Mouse (Mus musculus) B cell, adult 2 months (primary cell): ENCODE data around the gene Poc1b.
A peak's percentile ranks its signal among the peaks of the same experiment; 100 is the strongest.

Experiments
- DNase-seq, 2 experiments: peaks; one replicate each; pipeline ENCODE4 v3.0.0; 2022

Gene Poc1b

DNA sequence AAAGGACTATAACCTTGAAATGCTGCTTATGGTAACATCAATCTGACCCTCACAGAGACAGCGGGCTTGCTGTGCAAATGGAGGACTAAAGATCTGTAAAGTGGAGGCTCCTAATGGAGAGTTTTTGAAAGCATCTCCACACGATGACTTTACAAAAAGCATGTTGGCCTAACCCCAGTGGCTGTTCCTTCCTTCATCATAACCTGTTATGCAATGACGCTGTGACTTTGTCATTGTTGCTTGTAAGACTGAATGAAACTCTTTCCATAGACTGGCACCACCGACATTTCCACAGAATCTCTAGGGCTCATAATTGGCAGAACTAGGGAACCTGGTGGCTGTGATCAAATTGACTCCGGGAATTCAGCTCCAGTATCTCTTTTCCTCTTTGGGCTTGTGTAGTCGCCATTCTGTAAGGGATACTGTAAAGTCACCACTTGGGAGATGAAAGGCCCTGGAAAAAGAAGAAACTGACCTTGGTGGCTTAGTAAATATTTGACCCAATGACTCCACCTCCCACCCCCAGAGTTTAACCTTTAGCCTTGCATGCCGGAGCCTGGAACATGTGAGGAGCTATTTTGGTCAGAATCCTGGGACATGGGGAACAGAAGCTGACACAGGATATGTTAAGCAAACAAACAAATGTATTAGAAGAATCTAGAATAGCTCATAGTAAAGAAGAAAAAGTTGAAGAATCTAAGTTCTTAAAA is 125.8 kb downstream of the Poc1b start:
- DNase-seq: no peak

DNA sequence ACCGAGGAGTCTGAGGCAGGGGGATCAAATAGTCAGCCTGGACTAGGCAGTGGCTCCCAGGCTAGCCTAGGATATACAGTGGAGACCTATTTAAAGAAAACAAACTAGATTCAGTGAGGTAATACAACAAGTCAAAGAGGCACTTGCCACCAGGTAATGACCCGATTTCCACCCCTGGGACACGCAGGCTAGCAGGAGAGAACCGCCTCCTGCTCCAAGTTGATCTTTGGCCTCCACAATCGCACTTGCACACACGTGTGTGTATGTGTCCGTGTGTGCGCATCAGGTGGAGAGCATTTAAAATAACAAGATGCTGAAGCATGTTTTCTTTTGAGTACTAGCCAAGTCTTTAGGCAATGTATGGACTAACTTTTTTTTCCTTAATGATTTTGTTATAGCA is 127.5 kb downstream of the Poc1b start:
- no peak for DNase-seq

DNA sequence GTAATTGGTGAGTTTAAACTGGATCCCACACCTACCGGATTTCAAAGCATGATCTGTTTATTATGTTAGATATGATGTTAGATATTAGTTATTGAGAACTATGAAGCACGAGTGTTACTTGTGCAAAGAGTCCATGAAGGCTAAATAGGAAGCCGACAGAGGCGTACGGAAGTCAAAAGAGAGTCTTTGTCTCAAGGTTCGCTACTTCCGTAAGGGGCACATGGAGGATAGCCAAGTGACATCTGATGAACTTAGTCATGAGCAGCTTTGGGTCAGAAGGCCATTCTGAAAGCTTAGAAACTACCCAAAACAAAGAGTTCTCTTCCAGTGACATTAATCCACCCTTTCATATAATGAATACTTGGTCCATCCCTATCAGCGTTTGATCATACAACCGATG is 128.2 kb downstream of the Poc1b start:
- DNase-seq: no peak

DNA sequence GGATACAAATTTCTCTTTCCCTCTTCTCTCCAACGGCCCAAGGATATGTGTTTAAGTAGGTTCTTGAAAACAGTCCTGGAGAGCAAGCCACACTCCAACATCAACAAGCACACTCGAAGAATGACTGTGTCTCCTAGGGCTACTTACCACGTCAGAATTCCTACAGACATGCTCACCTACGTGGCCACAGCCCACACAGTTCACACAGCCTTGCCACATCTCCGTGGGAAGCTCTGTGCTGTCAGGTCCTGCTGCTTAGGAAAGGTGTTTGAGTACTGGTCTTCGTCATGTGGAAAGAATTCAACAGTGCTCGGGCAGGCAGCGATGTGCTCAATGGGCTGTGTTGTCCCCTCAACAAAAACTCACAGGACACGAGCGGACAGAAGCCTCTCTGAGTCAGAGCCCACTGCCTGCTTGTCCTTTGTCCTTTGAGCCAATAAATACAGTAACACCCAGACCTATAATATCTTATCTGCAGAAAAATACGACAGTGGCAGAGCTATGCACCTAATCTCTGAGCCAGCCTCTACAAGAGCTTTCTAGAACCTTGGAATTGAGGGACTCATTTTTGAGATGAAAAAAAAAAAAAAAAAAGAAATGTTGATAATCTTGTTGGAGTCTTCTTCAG is 130.5 kb downstream of the Poc1b start:
- DNase-seq: no peak

DNA sequence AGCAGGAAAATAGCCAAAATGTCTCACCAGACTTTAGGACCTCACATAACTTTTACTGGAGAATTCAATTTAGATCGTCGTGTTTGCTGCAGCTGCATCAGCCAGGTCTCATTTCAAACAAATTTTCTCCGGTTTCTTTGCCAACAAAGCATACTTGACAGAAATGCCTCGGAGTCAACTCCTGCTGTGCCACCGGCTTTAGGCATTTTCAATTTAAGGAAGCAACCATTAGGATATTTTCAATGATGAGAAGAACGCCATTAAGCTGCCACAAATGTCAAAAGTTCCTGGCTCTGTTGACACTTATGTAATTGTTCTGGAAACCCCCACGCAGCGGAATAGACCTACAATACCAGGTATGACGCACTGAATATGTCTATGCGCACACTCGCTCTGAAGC is 131.7 kb downstream of the Poc1b start:
- DNase-seq: no peak

DNA sequence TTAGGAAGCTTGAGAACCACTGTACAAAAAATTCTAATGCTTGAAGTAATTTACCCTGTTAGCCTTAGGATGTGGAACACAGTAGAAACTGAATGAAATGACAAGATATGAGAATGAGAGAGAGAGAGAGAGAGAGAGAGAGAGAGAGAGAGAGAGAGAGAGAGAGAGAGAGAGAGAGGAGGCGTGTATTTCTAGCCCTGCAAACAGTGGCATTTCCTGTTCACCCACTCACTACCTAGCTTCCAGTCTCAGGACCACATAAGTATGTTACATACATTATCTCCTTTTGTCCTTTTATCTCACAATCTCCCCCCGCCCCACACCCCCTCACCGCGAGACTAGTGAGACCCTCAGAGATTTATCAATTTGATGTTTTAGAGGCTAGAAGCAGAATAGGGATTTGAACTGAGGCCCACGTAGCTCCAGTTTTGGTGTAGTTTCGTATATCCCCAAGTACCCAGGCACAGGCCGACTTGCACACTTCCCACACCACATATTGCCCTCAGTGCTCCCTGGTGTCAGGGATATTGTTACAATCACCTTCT is 134.5 kb downstream of the Poc1b start:
- DNase-seq: no peak

DNA sequence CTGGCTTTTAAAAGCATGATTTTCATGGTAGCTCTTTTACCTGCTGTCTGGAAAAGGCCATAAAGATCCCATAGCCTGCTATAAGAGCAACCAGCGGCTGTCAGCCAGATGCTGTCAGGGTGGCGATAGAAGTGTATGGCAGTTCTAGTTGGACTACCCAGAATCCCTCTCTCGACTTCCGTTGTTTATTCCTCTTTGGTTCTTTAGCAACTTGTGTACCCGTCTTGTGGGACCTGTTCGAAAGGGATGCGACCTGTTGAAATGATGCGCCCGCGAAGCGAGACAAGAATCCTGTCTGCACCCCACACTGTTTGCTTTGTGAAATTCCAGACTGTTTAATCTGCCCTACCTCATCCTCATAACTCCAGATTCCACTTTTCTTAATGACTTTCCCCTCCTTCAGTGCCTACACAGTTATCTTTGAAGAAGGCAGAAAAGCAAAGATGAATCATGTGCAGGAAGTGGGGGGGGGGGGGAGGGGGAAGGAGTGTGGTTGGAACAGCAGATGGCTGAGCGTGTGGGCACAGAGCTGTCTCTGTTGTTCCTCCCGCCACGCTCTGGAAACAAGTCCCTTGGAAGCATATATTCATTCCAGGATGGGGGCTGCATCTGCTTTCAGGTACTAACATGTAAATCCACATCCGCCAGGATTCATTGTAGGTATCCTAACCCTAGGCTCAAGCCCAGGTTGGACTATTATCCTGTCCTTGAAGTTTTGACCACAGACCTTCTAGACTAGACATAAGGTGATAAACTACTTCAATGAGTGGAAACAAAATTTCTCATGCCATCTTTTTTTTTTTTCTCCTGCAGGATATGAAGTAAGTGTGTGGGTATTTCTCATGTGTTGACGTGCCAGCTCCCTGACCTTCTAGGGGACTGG is 135.2 kb downstream of the Poc1b start:
- DNase-seq: peak; percentile 41 to 43

DNA sequence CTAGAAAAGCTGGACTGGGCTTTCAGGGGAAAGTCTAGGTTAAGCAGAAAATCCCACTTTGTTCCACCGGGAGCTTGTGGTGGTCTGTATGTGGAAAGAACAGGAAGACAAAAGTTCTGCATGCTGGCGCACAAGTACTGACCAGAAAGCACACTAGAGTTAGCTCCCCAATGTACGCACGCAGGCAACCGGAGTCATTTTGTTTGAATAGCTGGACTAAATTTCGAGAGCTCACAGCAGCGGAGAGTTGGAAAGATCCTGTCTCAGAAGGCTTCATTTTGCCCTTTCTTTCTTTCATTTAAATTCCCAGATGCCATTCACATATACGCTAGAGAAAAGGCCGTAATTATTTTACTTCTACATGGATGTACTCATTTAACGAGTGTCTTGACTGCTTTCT is 135.9 kb downstream of the Poc1b start:
- DNase-seq: no peak

DNA sequence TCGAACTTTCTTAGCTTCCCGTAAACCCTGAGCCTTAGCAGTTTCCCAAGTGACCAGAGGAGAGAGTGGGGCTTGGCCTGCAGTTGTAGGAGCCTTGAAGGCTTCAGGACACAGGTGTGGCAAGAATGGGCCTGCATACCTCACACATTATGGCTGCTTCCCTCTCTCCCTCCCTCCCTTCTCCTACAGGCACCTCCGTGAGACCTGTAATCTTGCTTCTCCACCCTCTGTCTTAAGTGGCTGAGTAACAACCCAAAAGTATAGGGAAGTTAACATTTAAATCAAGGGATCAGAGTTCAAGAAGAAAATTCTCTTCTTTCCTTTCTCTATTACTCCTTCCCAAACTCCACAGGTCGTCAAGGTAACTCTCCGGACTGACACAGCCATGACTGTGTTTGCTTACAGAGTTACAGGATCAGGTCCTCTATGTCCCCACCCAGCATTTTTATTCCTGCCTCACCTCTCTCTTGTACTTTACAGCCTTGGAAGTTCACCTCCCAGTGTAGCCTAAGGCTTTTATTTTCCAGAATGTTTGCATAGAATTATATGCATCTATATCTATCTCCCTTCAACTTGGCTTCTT is 137.2 kb downstream of the Poc1b start:
- DNase-seq: no peak

DNA sequence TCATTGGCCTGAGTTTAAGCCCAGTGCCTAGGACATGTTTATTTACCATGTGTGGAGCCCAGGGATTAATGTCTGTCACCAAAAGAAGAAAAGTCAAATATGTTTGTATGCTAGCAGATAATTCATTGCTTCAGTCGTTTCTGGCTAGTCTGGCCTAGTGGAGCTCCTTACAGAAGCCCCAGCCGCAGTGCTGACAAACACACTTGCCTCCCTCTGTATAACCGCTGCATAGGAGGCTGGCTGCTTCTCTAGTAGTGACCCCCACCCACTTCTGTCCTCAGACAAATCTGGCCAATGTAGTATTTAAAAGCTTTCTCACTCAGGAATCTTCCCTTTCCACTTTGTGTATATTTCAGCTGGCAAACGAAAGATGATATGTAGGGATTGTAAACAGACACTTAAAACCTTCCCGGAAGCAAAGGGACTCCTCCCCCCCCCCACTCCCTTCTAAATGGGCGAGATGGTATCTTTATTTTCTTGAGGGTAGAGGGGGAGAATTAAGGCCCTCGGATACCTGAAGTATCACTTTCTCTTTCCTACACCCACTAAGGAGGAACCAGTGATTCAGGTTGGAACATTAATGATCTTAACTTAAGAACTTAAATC is 137.9 kb downstream of the Poc1b start:
- no peak for DNase-seq

DNA sequence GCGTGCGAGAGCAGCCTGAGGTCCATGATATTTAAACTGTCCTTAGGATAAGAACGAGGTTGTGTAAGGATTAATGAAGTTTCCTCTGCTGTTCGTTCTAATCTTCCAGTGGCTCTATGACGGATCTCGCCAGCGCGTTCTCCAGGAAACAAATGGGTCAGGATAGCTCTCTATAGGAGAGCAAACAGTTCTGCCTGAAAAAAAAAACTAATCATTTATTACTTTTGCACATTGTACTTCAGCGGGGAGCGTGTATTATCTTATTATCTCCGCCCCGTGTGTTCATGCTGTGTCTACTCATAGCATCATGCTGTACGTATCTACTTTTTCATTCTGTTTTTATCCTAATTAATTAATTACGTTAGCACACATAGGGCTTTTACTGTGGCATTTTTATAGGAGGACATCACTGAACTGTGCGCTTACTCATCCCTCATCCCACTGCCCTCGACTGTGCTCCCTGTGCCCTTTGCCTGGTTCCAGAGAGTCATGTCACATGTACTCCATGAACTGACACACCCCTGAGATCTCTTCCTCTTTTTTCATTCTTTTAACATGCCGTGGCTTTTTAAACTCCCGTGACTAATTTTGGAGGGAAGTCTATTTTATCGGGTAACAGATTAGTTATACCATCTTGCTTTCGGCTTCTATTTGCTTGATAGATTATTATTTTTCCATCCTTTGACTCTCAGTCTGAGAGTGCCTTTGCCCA is 140.1 kb downstream of the Poc1b start:
- DNase-seq: no peak
